Mouse (Mus musculus): ENCODE results near the gene Snx6.
"Not testable (repeated sequence)": the region's sequence is repeated elsewhere in the genome, so short reads cannot be mapped to it uniquely, and the experiment has no call there.

Snx6 gene

GRCm38 (mm10) chr12:54713822-54714626, 81.5 kb downstream of the Snx6 start:
- DNase-seq (ENCODE audit: extremely low read depth, insufficient read length, low spot score) = not testable (repeated sequence)

GRCm38 (mm10) chr12:54710494-54710879, 85.0 kb downstream of the Snx6 start:
- DNase-seq (ENCODE audit: extremely low read depth, insufficient read length, low spot score) = not testable (repeated sequence)

- DNase-seq (ENCODE audit: extremely low read depth, insufficient read length, low spot score) = not testable (repeated sequence)
Observed at GRCm38 (mm10) chr12:54709691-54710493, 85.6 kb downstream of the Snx6 start.

GRCm38 (mm10) chr12:54699394-54699793, 96.1 kb downstream of the Snx6 start:
- DNase-seq (ENCODE audit: extremely low read depth, insufficient read length, low spot score) = no peak

- no peak for DNase-seq (ENCODE audit: extremely low read depth, insufficient read length, low spot score)
Observed at GRCm38 (mm10) chr12:54697791-54698250, 97.7 kb downstream of the Snx6 start.

GRCm38 (mm10) chr12:54697003-54697597, 98.4 kb downstream of the Snx6 start:
- peak; percentile 81 for DNase-seq (ENCODE audit: extremely low read depth, insufficient read length, low spot score)

Measured in 3134 (cell line).